Mouse (Mus musculus) bone marrow macrophage, adult 2 months (primary cell): ENCODE data around the gene Ncoa7.

Source experiments
- CTCF ChIP-seq: IDR thresholded peaks from 2 replicates; pipeline ENCODE4 v1.5.1; 2012; ENCODE audit warnings: low read depth, mild to moderate bottlenecking, low read length, moderate library complexity
- POLR2A ChIP-seq: IDR thresholded peaks from 2 replicates; pipeline ENCODE4 v1.6.1; 2012; ENCODE audit warnings: mild to moderate bottlenecking, low read depth, low read length, borderline replicate concordance

GRCm38 (mm10) chr10:30774396-30774795, 28.7 kb downstream of the Ncoa7 start:
- TF ChIP-seq POLR2A (no peak), CTCF (no peak)
